Mouse (Mus musculus) olfactory bulb, adult 2 months (tissue): Measurements from ENCODE around the gene Dcdc2b.

Experiments used
- CTCF ChIP-seq: fragments of 200-500 bp; IDR thresholded peaks from 2 replicates; pipeline ENCODE4 v1.5.1; 2012; ENCODE audit warnings: low read depth, mild to moderate bottlenecking, low read length, moderate library complexity; ENCODE audit not compliant: insufficient read depth
- POLR2A ChIP-seq: fragments of 200-500 bp; IDR thresholded peaks from 2 replicates; pipeline ENCODE4 v1.6.1; 2012; ENCODE audit warnings: mild to moderate bottlenecking, low read depth, low read length, moderate library complexity; ENCODE audit not compliant: insufficient read depth

DNA sequence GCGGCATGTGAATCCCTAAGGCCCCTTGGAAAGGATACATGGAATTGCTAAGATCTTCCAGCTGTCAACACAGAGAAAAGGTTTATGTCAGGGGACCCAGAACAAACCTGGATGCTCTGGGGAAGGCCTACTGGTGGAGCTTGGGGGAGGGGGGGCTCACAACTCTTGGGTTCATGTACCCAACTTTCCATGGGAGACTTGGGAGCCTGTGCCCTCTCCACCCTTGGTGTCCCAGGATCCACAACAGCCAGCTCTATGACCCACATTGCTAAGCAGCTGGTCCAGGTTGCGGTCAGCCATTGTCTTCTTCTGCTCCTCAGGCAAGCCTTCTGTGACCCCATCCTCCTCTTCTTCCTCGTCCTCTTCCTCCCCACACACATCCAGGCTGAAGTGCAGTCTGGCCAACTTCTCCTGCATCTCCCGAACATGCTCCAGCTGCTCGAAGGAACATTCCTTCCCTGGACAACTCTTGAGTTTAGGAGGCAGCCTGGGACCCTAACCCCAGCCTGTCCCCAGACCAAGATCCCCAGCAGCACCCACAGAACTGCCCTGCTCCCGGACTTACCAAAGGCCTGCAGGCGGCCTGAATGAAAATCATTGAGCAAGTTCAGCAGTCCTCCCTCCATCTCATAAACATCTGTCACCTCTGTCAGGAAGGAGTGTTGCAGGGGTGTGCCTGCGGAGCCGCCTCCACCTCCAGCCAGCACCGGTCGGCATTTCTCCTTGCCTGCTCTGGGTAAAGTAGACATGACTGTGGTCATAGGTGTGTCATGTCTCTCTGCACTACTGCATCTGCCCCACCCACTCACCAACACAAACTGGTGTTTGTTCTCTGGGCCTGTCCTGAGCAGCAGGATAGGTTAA is 6.6 kb upstream of the Dcdc2b start:
- TF ChIP-seq POLR2A: no peak
- TF ChIP-seq CTCF: no peak
